In the genomic region with DNA sequence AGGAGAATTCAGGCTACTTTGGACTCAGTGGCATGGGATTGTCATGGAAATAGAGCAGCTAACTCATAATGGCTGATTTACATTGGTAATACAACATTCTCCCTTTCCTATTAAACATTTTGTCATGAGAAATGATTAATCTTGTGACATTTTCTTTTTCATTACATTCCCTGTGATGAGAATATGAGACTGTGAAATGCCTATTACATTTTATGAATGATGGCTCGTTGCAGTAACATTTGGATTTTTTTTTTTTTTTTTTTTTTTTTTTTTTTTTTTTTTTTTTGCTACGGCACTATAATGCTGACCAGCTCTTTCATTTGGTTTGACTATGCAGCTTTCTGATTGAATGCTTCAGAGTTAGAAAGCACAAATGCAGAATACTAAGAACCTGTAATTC, we compare ENCODE assay signal across 34 mouse cellular contexts.
"Had no signal": no experiment of that assay in that cellular context is flagged by ENCODE, and none has a peak within 500 bp of the region (broad histone marks: within the 10 kb centered on the region; RNA-seq: fewer than 3 reads in every experiment).

No protein-coding gene starts in this region.

- H3K9ac ChIP-seq: heart, embryonic 12.5 days; heart, embryonic 13.5 days; heart, embryonic 15.5 days; hindbrain, embryonic 12.5 days; hindbrain, embryonic 13.5 days; hindbrain, embryonic 14.5 days; hindbrain, embryonic 15.5 days; intestine, embryonic 15.5 days; kidney, embryonic 15.5 days had no signal

- H3K27me3 ChIP-seq: heart, embryonic 12.5 days; heart, embryonic 13.5 days; heart, embryonic 15.5 days; hindbrain, embryonic 12.5 days; hindbrain, embryonic 13.5 days; hindbrain, embryonic 15.5 days; intestine, embryonic 15.5 days; kidney, embryonic 15.5 days had no signal

- H3K4me2 ChIP-seq: heart, embryonic 12.5 days; heart, embryonic 13.5 days; heart, embryonic 15.5 days; hindbrain, embryonic 12.5 days; hindbrain, embryonic 13.5 days; hindbrain, embryonic 14.5 days; hindbrain, embryonic 15.5 days; intestine, embryonic 15.5 days; kidney, embryonic 15.5 days had no signal

- ATAC-seq: hindbrain, embryonic 16.5 days; hindbrain, postnatal 0 days; inflammation-experienced regulatory T-cells, adult 6 months; intestine, embryonic 15.5 days; intestine, embryonic 16.5 days; intestine, postnatal 0 days had no signal

- H3K4me3 ChIP-seq: heart, embryonic 12.5 days; heart, embryonic 13.5 days; heart, embryonic 15.5 days; hindbrain, embryonic 10.5 days; hindbrain, embryonic 12.5 days; hindbrain, embryonic 13.5 days; hindbrain, embryonic 15.5 days; intestine, embryonic 15.5 days; kidney, embryonic 15.5 days; layer of hippocampus, adult 2 months; left cerebral cortex, adult 2 months had no signal

- H3K27ac ChIP-seq: heart, embryonic 13.5 days; heart, embryonic 15.5 days; hindbrain, embryonic 10.5 days; hindbrain, embryonic 12.5 days; hindbrain, embryonic 13.5 days; hindbrain, embryonic 14.5 days; hindbrain, embryonic 15.5 days; hindbrain, postnatal 0 days; intestine, embryonic 15.5 days; kidney, embryonic 15.5 days; kidney, postnatal 0 days; layer of hippocampus, adult 2 months; left cerebral cortex, adult 2 months had no signal

- DNase-seq: heart, postnatal 10 days; heart, postnatal 14 days; heart, postnatal 36 days; heart, postnatal 4 days; kidney, adult 11 months; kidney, adult 18-20 months; kidney, adult 2 months; kidney, adult 8-10 months; kidney, adult 9 months; kidney, postnatal 10 days; kidney, postnatal 14 days; kidney, postnatal 25 days; kidney, postnatal 36 days; kidney, postnatal 4 days; layer of hippocampus, adult 9-11 months; layer of hippocampus, postnatal 36 days had no signal

- H3K9me3 ChIP-seq: heart, embryonic 12.5 days; heart, embryonic 13.5 days; heart, embryonic 15.5 days; hindbrain, embryonic 10.5 days; hindbrain, embryonic 12.5 days; hindbrain, embryonic 13.5 days; hindbrain, embryonic 15.5 days; intestine, embryonic 15.5 days; kidney, embryonic 15.5 days had no signal

- H3K4me1 ChIP-seq: hindbrain, embryonic 10.5 days; hindbrain, embryonic 12.5 days; hindbrain, embryonic 13.5 days; hindbrain, embryonic 15.5 days; kidney, embryonic 15.5 days had no signal

- H3K36me3 ChIP-seq: heart, embryonic 12.5 days; heart, embryonic 13.5 days; heart, embryonic 15.5 days; hindbrain, embryonic 10.5 days; hindbrain, embryonic 12.5 days; hindbrain, embryonic 13.5 days; hindbrain, embryonic 15.5 days; intestine, embryonic 15.5 days; kidney, embryonic 15.5 days had no signal
